Mouse (Mus musculus) gastrocnemius, postnatal 10 days (tissue): ENCODE data around the gene Gm49352. TPM values are rescaled to one million over a fixed set of nuclear protein-coding genes. Genes with fewer than 3 reads are reported as not detected.
"Not testable (repeated sequence)": the region's sequence is repeated elsewhere in the genome, so short reads cannot be mapped to it uniquely, and the experiment has no call there.

ENCODE experiments used
- DNase-seq: peaks from one replicate; pipeline ENCODE4 v3.0.0; 2021; ENCODE audit warnings: mixed read lengths
- long read RNA-seq, 2 experiments: library from polyadenylated mRNA; stranded (forward); transcript quantifications; one replicate each; pipeline ENCODE4 v2.0.0; 2021
- total RNA-seq, 2 experiments: library from RNA; stranded (reverse); gene quantifications; 2 replicates each; pipeline ENCODE4 v1.2.3; 2021

Gene Gm49352
- not detected for total RNA-seq
- long read RNA-seq, experiment 1: 0 reads
- long read RNA-seq, experiment 2: 0 reads

GRCm38 (mm10) chr13:61568074-61568473 is at the start of gene Gm49352:
Gene Gm49352, minus strand, starts transcription at chr13:61568174.
- not testable (repeated sequence) for DNase-seq

GRCm38 (mm10) chr13:61570027-61570426 is 2.1 kb upstream of the Gm49352 start, which contains the start of gene Cts3:
Gene Cts3, minus strand, starts transcription at chr13:61570127.
- DNase-seq: no peak

GRCm38 (mm10) chr13:61541631-61542030 is 26.3 kb downstream of the Gm49352 start, which contains the start of gene Ctsm:
Gene Ctsm, minus strand, starts transcription at chr13:61541839.
- DNase-seq: no peak

Other genes with a start within 250 kb of the Gm49352 start
- not detected for gene Cts7, start 210.0 kb downstream of the Gm49352 start, total RNA-seq
- not detected for gene Ctsm, start 26.3 kb downstream of the Gm49352 start, total RNA-seq
- not detected for gene Cts3, start 2.0 kb upstream of the Gm49352 start, total RNA-seq